ENCODE assay signal across 16 mouse cellular contexts in the genomic region with DNA sequence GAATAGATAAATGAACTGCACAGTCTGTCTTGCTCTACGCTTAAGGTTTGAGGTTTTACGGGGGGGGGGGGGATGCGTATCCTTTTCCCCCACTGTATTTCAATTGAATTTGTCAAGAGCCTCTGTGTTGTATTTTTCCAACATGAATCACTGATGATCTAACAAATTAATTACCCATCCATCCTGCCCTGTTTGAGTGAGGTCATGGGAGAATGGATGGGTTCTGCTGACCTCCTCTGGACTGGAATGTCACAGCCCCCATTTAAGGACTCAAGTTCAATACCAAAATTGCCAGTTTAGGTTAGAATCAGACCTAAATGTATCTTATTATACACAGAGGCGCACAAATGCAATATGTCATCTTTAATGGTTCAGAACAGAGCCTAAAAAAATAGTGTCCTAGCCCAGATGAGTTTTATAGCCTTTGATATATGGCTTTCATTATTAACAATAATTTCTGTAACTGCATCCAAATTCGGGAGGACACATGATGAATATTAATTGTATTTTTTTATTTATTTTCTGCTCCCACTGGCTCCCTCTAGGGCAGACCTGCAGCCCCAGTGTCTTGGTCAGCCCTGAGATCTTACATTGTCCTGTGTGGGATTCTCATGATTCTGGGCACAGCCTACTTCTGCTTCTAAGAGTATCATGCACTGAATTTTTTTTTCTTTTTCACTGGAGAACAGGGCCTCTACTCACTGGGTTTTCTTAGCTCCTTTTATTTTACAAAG.
DNase-seq lines count a peak whose midpoint lies in the region; ATAC-seq and TF ChIP-seq lines count a peak whose summit lies in the region.
"Had no signal": no experiment of that assay in that cellular context is flagged by ENCODE, and none has a peak within 500 bp of the region (broad histone marks: within the 10 kb centered on the region; RNA-seq: fewer than 3 reads in every experiment).

No protein-coding gene starts in this region.

- peak; percentile 68 for DNase-seq in heart, adult 11 months
- DNase-seq in heart, embryonic 10.5 days (ENCODE audit: low spot score): no peak
- DNase-seq in layer of hippocampus, adult 2 months (ENCODE audit: low spot score in 2 of 2): no peak
- no peak for DNase-seq in layer of hippocampus, postnatal 36 days
- peak; percentile 89 for DNase-seq in Muller cell, postnatal 12 days (ENCODE audit: inconsistent ontology term)
- DNase-seq in lung, postnatal 4 days: no peak
- DNase-seq: cerebellum, adult 11-12 months; heart, postnatal 14 days; right cerebral cortex, postnatal 4 days had no signal

- H3K36me3 ChIP-seq in heart, embryonic 10.5 days: no peaks in the 10 kb centered on the region
- H3K36me3 ChIP-seq: limb, embryonic 12.5 days had no signal

- no peak overlapping the region for H3K27ac ChIP-seq in heart, embryonic 10.5 days
- no peak overlapping the region for H3K27ac ChIP-seq in layer of hippocampus, adult 2 months
- peak overlapping the region; percentile 67 for H3K27ac ChIP-seq in embryonic fibroblast, embryonic 13.5 days (ENCODE audit: insufficient read depth, low read length)
- H3K27ac ChIP-seq: limb, embryonic 12.5 days had no signal

- TF ChIP-seq POLR2A in embryonic fibroblast, embryonic 13.5 days (IDR thresholded peaks at IDR 0.05; ENCODE audit: low read depth, low read length): no peak

- no peaks in the 10 kb centered on the region for H3K9me3 ChIP-seq in heart, embryonic 10.5 days
- H3K9me3 ChIP-seq: limb, embryonic 12.5 days had no signal

- H3K4me3 ChIP-seq in heart, embryonic 10.5 days: no peak overlapping the region
- H3K4me3 ChIP-seq in layer of hippocampus, adult 2 months: no peak overlapping the region
- no peak overlapping the region for H3K4me3 ChIP-seq in embryonic fibroblast, embryonic 13.5 days (ENCODE audit: insufficient read depth, low read length)
- H3K4me3 ChIP-seq: erythroblast, embryonic 14.5 days; limb, embryonic 12.5 days had no signal

- peaks cover 16% of the 10 kb centered on the region; the same call in 1 of the 2 replicates for H3K27me3 ChIP-seq in heart, embryonic 10.5 days (ENCODE audit: insufficient read depth, poor library complexity, severe bottlenecking)

- TF ChIP-seq CTCF in layer of hippocampus, adult 2 months (conservative IDR thresholded peaks at IDR 0.05): peak; percentile 37
- no peak for TF ChIP-seq CTCF in embryonic fibroblast, embryonic 13.5 days (IDR thresholded peaks at IDR 0.05; ENCODE audit: borderline replicate concordance, insufficient read depth, low read length)

- no peaks in the 10 kb centered on the region for H3K4me1 ChIP-seq in heart, embryonic 10.5 days
- peaks cover 12% of the 10 kb centered on the region for H3K4me1 ChIP-seq in embryonic fibroblast, embryonic 13.5 days (ENCODE audit: control insufficient read depth, insufficient read depth, low read length)

- WGBS in heart, embryonic 10.5 days: 82% methylated on average over 5 of the region's 5 CpGs

- no peak for ATAC-seq in erythroblast, adult 5-6 weeks (replicated peaks; ENCODE audit: low FRiP score, poor library complexity, severe bottlenecking)
- ATAC-seq: activated CD4-positive, CD25-positive, alpha-beta regulatory T cell, adult 4 months; CD4-positive, CD25-positive, alpha-beta regulatory T cell, adult 4 months; intestine, postnatal 0 days had no signal

Comparison
In these comparisons a context has a peak if more than half of its experiments do, and no peak if none do; other contexts are left out.
1. DNase-seq: peak in heart, adult 11 months (single experiment) and Muller cell, postnatal 12 days (single experiment); none in heart, embryonic 10.5 days (single experiment), layer of hippocampus, adult 2 months (0 of 2), layer of hippocampus, postnatal 36 days (0 of 2) and lung, postnatal 4 days (0 of 2).